Mouse (Mus musculus): Measurements from ENCODE around the gene Tha1.

- TF ChIP-seq POLR2A (IDR thresholded peaks at IDR 0.05; ENCODE audit: low read depth, low read length): no peak
- no peak for TF ChIP-seq CTCF (IDR thresholded peaks at IDR 0.05; ENCODE audit: extremely low read depth, insufficient read depth, insufficient read length, insufficient replicate concordance)
Observed at GRCm38 (mm10) chr11:117882208-117882607, 8.9 kb upstream of the Tha1 start.
